Mouse (Mus musculus) gastrocnemius, adult 8-10 months (tissue): ENCODE results near the gene Slc25a28. TPM values are rescaled to one million over a fixed set of nuclear protein-coding genes. Genes with fewer than 3 reads are reported as not detected.
A peak's percentile ranks its signal among the peaks of the same experiment; 100 is the strongest.

Source experiments
- DNase-seq, 2 experiments: peaks; one replicate each; pipeline ENCODE4 v3.0.0; 2022; ENCODE audit warnings: low spot score in 2 of 2
- total RNA-seq, 4 experiments: library from RNA; stranded (reverse); gene quantifications; 2 replicates each; pipeline ENCODE4 v1.2.4; 2022

Slc25a28 gene
- 10 to 100 TPM; 26.4 to 36.4 (median 31.5) TPM for total RNA-seq

- peak; percentile 99 to 100 for DNase-seq
These were observed at the start of gene Slc25a28 for GRCm38 (mm10) chr19:43674730-43675524. Gene Slc25a28 (minus strand): TSS chr19:43674881.

- no peak for DNase-seq
These were observed 49.5 kb upstream of the Slc25a28 start for GRCm38 (mm10) chr19:43724194-43724593.

DNA sequence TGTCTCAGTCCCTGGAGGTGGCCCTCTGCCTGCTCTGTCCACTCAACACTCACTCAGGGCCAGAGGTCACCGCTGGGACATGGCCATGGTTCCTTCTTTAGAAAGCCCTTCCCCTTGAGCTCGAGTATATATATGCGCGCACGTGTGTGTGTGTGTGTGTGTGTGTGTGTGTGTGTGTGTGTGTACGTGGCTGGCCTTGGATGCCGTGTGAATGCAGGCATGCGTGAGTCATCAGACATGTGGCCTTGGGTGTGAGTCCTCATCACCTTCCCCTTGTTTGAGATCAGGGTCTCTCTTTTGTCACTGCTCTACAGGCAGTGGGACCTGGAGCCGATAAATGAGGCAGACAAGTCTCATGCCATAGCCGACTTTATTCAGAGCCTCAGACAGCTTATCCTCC, 48.8 kb upstream of the Slc25a28 start:
- DNase-seq, result no peak

GRCm38 (mm10) chr19:43722891-43723290, 48.2 kb upstream of the Slc25a28 start:
- DNase-seq, result no peak

DNA sequence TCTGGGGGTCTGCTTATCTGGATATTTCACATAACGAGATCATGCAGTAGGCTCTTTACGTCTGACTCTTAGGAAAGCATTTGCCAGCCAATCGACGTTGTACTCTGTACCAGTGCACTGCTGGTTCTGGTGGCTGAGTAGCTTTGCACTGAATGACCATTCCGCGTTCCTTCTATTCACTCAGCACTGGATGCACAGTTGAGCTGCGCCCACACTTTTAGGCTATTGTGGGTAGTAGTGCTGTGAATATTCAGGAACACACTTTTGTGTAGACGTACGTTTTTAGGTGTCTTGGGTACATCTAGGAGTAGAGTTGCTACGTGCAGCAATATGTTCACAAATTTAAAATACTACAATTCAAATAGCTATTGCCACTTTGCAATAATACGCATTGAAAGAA, 45.4 kb upstream of the Slc25a28 start:
- DNase-seq, result no peak

DNA sequence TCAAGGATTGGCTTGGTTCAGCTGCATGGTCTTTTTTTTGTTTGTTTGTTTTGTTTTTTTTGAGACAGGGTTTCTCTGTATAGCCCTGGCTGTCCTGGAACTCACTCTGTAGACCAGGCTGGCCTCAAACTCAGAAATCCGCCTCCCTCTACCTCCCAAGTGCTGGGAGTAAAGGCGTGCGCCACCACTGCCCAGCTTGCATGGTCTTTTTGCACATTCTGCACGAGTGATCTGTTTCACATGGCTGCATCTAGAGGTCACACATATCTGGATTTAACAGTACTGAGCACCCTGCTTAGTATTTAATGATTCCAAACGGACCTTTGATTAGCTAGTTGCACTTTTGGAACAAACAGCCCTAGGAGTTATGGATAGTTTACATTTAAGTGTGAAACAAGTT, 37.3 kb upstream of the Slc25a28 start:
- no peak for DNase-seq

DNA sequence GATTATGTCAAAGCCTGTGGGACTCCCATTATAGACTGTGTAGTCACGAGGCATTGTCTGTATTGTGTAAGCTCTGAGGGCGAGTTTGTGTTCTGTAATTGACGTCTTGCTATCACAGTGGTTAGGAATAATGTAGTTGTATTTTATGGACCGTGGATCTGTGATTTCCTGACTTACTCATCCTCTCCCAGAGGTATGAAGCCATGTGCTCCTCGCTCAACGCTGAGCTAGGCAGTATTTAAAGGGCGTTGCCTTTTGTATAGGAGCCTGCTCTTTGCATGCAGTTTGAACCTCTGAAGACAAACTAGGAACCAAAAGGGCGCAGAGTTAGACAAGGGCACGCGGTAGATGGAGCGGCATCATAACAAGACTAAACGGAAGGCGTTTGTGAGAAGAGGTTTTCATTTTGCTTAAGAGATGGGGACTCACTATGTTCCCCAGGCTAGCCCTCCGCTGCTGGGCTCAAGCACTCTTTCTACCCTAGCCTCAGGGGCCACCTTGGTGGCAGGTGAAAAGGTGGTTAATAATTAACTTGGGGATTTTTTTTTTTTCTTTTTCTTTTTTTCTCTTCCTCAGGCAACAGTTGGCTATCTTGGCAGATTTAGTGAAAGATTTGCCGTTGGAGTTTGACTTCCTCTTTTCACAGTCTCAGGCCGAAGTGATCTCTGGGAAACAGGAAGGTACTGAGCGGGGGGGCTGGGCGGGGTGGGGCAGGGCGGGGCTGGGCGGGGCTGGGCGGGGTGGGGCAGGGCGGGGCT, 36.7 kb upstream of the Slc25a28 start:
- no peak for DNase-seq

GRCm38 (mm10) chr19:43709317-43709716, 34.6 kb upstream of the Slc25a28 start:
- DNase-seq, result no peak

DNA sequence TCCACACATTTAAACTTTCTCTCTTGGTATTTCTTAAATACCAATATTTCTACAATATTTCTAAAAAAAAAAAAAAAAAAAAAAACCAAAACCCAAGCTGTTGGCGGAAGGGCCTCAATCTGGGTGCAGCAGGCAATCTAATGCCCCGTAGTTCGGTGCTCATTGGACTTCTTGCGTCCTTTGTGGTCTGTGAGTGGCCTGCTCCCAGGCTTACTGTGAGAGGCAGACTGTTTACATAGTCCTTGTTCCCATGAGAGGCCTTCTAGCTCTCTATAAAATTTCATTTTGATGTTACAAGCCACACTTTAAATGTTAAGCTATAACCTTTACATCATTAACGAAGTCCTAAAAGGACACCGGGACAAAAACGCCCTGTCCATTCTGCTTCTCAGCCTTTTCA, 33.5 kb upstream of the Slc25a28 start:
- no peak for DNase-seq

DNA sequence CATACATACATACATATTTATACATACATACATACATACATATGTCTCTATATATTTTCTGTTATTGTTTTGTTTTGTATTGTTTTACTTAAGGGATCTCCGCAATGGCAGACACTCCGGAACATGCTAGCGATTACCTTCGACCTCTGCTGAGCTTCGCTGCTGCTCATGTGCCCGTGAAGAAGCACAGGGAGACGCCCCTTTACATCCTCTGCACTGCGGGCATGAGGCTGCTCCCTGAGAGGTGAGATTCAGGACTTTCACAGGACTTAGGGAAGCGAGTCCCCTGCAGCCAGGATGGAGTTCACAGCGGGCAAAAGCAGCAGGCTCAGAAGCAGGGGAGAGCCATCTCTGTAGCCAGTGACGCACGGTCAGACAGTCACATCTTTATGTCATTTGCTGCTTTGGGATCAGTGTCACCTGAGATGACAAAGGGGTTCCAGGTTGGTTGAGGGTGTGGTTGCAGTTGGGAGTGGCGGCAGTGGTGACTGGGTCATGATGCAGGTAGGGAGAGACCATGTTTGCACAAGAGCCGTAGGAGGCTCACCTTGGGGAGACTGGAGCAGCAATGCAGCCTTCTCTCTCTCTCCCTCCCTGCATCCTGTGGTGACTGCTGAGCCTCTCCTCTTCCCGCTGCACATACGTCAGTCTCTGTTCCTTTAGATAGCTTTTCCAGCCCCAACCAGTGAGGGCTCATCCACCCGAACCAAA, 30.3 kb upstream of the Slc25a28 start:
- no peak for DNase-seq

- DNase-seq, result no peak
These were observed 29.5 kb upstream of the Slc25a28 start for GRCm38 (mm10) chr19:43704211-43704610.

DNA sequence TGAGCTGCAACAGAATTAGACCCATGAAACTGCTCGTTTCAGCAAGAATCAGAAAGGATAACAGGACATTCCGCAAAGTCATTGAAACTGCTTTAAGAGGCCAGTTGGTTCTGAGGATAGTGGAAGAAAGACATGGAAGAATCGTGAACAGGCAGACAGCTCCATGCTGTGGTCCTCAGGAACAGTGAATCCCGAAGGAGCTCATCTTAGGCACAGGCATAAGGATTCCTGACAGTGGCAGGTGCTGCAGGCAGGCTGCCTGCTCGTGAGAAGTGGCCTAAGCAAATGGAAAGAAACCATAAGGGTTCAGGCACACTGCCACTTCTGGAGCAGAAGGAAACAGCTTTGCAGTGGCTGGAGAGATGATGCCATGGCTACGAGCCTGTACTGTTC, 25.1 kb upstream of the Slc25a28 start:
- DNase-seq, result no peak

- no peak for DNase-seq
These were observed 24.5 kb upstream of the Slc25a28 start for GRCm38 (mm10) chr19:43699021-43699762.

GRCm38 (mm10) chr19:43697666-43698370, 23.1 kb upstream of the Slc25a28 start:
- no peak for DNase-seq

GRCm38 (mm10) chr19:43695514-43695964, 20.9 kb upstream of the Slc25a28 start:
- no peak for DNase-seq

- no peak for DNase-seq
These were observed 18.1 kb upstream of the Slc25a28 start for GRCm38 (mm10) chr19:43692815-43693214.

GRCm38 (mm10) chr19:43689419-43690246, 15.0 kb upstream of the Slc25a28 start, which contains the start of gene Entpd7:
Gene Entpd7 (plus strand): TSS chr19:43689672.
- DNase-seq, result peak; percentile 92 to 95

- DNase-seq, result no peak
These were observed 6.9 kb upstream of the Slc25a28 start for GRCm38 (mm10) chr19:43681541-43681940.

GRCm38 (mm10) chr19:43679474-43679981, 4.8 kb upstream of the Slc25a28 start:
- DNase-seq, result no peak
